Mouse (Mus musculus): ENCODE measurements around the gene Dph2. TPM values are rescaled to one million over a fixed set of nuclear protein-coding genes. Genes with fewer than 3 reads are reported as not detected.

Gene Dph2
- total RNA-seq, 2 experiments from 2014 or later: 2.4 to 3.2 TPM

DNA sequence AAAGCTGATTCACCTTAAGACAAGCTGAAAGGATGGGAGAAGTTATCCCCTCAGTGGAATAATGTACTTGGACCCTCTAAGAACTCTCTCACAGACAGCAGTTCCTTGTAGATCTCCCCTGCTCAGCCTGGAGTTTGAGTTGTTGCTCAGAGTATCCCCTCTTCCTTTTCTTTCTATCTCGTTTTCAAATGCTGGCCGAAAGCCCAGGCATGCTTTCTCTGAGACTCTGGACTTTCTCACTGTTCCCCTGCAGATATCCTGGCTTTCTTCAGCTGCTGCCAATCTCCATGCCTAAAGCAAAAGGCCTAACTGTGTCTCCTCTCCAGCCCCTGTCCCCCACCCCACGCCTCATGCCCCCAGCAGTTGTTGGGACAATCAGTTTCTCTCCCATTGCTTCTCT lies 26.4 kb upstream of the Dph2 start:
- H3K4me3 ChIP-seq: no peak overlapping the region
- DNase-seq: no peak
- H3K27ac ChIP-seq: no peak overlapping the region
- intact Hi-C loops (cut with DNase I): no loop called here
- no peak for TF ChIP-seq CTCF (IDR thresholded peaks at IDR 0.05)

DNA sequence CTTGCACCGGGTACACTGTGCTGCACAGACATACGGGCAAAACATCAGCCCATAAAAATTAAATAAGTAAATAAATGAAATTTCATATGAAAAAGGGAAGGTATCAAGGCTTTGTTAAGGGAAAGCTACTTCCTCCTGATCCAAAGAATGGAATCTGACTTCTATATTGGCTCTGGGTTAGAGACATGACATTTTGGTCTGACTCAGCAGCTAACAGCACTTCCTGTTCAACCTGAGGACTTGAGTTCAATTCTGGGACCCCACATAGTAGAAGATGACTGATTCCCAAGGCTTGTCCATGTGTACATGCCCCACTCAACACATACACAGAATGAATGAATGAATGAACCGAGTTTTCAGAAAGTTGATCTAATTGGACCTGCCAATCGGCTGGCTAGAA lies 26.0 kb upstream of the Dph2 start:
- H3K27ac ChIP-seq: no peak overlapping the region
- no peak overlapping the region for H3K4me3 ChIP-seq
- no peak for DNase-seq
- intact Hi-C loops (cut with DNase I): no loop called here
- TF ChIP-seq CTCF (IDR thresholded peaks at IDR 0.05): no peak

DNA sequence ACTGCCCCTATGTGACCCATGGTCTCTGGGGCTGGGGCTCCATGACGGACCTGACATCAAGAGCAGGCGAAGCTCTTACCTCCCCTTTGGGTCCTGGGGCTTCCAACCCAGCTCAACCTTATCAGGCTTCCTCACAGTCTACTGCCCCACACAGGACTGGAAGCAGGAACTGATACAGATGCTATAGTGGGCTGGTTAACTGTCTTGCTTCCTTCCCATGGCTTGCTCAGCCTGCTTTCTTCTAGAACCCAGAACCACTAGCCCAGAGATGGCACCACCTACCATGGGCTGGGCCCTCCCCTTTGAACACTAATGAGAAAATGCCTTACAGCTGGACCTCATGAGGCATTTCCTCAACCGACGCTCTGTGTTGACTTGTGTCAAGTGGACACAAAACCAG lies 25.6 kb upstream of the Dph2 start:
- TF ChIP-seq CTCF (IDR thresholded peaks at IDR 0.05): no peak

DNA sequence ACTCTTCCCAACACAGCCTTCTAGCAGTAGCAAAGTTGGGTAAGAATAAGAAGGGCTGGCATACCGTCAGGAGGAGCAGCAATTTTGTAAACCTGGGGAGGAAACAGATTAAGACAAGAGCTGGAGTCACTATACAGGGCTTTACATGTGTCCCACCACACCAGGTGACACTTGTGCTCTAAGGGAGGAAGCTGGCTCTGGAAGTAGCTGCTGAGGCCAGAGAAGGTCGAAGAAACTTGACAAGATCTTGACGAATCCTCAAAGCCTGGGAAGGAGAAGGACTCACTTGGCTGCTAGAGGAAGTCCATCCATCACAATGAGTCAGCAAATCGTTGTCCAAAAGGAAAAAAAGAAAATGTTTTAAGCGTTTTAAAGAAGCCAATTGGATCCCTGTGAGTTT lies 24.6 kb upstream of the Dph2 start:
- DNase-seq: no peak
- no peak for TF ChIP-seq CTCF (IDR thresholded peaks at IDR 0.05)
- Histone ChIP-seq H3K27ac (no peak overlapping the region), H3K4me3 (no peak overlapping the region)
- intact Hi-C loops (cut with DNase I): no loop called here

More for the DNA sequence above, 25.6 kb upstream of the Dph2 start:
- intact Hi-C loops (cut with DNase I): no loop called here
- no peak overlapping the region for H3K4me3 ChIP-seq
- H3K27ac ChIP-seq: no peak overlapping the region
- no peak for DNase-seq

DNA sequence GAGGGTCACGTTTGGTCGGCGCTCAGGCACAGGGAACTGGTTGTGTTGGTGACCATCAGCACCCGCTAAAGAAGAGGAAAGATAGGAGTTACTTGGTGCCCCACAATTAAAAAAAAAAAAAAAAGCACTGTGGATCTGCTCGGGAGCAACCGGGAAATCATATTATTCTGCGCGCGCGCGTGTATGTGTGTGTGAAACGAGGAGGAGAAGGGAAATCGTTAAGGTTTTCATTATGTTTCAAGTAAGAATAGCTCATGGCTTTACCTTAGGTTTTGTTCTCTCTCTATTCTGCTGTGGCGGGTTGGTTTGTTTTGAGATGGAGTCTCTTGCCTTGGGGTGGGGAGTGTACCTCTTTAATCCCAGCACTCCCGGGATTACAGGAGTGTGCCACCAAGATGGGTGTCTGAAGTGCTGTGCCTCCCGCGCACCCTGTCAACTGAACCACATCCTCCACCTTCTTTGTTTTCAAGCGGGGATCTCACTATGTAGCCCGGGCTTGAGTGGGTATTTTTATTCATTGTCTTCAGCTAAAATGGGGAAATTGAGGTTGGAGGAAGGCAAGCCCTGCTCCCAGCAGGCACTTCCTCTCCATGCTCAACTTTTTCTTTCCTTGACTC lies 23.8 kb upstream of the Dph2 start:
- intact Hi-C loops (cut with DNase I): loop anchor here (2.0 kb wide), 1 partner anchor 81 kb away; the partner anchor contains the start of gene Slc6a9
- no peak for DNase-seq
- Histone ChIP-seq H3K4me3 (peak overlapping the region; percentile 95), H3K27ac (peak overlapping the region; percentile 98)
- no peak for TF ChIP-seq CTCF (IDR thresholded peaks at IDR 0.05)

DNA sequence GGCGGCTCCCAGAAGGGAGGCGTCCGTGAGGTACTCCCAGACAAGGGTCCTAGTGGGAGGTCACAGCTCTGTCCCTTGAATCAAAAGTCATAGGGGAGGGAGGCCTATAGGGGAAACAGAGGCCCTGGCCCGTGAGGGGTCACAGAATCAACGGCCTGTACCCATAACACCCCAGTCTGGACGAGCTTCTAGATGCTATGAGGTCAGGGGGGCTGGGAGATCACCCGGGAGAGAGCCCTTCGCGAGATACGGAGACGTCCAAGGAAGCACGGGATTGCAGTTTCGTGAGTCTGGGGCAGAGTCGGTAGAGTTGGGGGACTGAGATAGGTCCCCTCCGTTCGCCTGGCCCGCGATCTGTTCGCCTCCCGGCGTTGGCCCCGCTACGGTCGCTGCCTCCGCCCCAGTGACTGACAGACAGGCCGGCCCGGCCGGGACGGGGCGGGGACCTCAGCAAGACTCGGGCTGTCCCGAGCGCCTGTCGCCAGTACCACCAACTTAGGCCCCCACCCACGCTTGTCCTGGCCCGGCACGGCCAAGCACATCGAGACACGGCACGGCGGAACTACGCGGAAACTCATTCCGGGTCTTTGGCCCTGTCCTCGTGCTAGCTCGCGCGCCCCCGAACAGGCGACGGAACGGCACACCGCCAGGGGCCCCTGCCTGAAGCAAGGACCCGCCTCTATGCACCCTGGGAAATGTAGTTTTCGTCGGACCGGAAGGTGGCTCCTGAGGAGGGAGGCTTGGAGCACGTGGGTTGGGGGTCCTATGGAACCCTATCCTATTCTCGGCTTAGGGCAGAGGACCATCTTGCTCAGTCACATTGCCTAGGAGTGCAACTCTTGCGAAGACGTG lies 23.0 kb upstream of the Dph2 start, which contains the start of gene Ipo13:
Ipo13 (minus strand) TSS at position 409 of the 852 bp plus-strand sequence.
- peak; percentile 22; the same call in 1 of the 2 replicates for TF ChIP-seq CTCF (IDR thresholded peaks at IDR 0.05)
- intact Hi-C loops (cut with DNase I): loop anchor here (2.0 kb wide), 1 partner anchor 80 kb away; the partner anchor contains the start of gene Slc6a9
- H3K27ac ChIP-seq: peak within 1 kb of the TSS; percentile 98
- peak; percentile 94 for DNase-seq
- H3K4me3 ChIP-seq: peak within 1 kb of the TSS; percentile 95

DNA sequence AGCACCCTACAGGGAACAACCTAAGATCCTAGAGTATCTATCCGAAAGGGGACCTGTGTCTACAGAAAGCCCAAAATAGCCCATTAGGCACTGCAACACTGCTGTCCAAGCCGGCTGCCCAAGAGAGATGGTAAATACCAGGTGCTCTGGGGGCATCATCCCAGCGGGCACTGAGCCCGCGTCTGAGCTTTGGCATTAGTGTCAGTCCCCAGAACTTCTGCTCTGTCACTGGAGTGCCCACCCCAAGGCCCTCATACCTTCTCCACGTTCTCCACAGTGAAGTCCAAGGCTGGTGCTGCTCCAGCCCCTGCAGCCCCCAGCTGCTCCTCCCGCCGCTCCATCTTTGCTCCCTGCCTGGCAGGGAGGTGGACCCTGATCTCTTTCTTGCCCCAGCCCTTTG lies 22.2 kb upstream of the Dph2 start:
- Histone ChIP-seq H3K4me3 (peak overlapping the region; percentile 95), H3K27ac (peak overlapping the region; percentile 98)
- intact Hi-C loops (cut with DNase I): loop anchor here (2.0 kb wide), 1 partner anchor 79 kb away; the partner anchor contains the start of gene Slc6a9
- DNase-seq: peak; percentile 90
- TF ChIP-seq CTCF (IDR thresholded peaks at IDR 0.05): no peak

DNA sequence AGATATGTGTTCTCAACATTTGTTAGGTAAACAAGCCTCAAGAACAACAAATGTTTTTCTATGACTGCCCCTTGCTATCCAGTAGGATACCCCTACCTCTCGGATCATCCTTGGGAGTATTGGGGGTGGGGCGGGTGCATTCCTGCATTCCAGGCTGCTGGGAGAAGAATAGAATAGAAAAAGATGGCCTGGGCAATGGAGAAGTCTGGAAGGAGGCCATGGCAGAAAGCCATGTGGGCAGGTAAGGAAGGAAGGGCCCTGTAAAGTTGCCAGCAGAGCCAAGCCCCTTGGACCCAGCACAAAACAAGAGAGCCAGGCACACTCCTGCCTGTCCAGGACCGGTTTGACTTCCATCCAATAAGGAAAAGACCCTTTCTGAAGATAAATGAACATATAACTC lies 21.6 kb upstream of the Dph2 start:
- DNase-seq: peak; percentile 50
- Histone ChIP-seq H3K27ac (peak overlapping the region; percentile 98), H3K4me3 (peak overlapping the region; percentile 95)
- no peak for TF ChIP-seq CTCF (IDR thresholded peaks at IDR 0.05)
- intact Hi-C loops (cut with DNase I): loop anchor here (1.0 kb wide), 1 partner anchor 237 kb away; no protein-coding TSS in a partner anchor

DNA sequence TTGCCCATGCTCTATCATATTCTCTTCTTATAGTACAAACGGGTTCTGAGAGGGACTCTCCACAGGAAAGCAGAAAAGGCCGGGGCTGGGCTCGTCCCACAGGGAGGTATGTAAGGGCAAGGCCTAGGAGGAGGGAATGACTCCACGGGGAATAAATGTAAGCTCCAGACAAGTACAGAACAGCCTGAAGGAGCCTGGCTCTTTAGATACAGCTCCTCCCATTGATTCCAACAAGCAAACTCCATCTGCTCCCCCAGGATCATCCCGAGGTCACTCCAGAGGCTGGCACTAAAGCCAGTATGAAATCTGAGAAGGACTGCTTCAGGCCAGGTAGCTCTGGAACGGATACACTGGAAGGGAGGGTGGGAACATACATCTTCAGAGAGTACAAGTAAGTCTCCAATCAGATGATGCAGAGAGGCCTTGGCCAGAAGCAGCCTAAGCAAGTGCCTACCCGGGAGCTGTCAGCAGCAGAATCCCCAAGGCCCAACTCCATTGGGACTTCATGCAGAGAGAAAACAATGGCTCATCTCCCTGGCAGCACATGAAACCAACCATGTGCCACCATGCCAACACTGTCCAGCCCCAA lies 20.9 kb upstream of the Dph2 start:
- DNase-seq: no peak
- no peak for TF ChIP-seq CTCF (IDR thresholded peaks at IDR 0.05)
- peak overlapping the region; percentile 95 for H3K4me3 ChIP-seq
- H3K27ac ChIP-seq: peak overlapping the region; percentile 98
- intact Hi-C loops (cut with DNase I): loop anchor here (1.0 kb wide), 1 partner anchor 238 kb away; no protein-coding TSS in a partner anchor

DNA sequence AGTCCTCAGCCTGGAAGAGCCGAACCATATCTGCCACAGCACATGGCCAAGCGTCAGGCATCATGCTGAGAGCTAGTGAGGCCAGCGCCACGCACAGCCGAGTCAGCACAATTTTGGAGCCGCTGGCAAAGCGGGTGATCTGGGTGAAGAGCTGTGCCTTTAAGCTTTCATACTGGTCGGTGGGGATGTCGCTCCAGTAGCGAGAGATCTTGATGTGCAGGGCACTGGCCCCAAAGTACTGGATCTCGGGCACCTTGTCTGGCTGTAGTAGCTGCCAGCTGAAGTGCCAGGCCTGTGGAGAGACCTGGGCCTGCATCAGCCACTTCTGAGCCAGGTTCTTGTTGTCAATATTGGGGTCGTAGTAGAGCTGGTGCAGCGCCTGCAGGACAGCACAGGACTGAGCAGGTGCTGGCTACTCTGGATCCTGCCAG lies 20.3 kb upstream of the Dph2 start:
- DNase-seq: peak; percentile 63
- TF ChIP-seq CTCF (IDR thresholded peaks at IDR 0.05): no peak
- Histone ChIP-seq H3K27ac (peak overlapping the region; percentile 98), H3K4me3 (peak overlapping the region; percentile 95)
- intact Hi-C loops (cut with DNase I): no loop called here

DNA sequence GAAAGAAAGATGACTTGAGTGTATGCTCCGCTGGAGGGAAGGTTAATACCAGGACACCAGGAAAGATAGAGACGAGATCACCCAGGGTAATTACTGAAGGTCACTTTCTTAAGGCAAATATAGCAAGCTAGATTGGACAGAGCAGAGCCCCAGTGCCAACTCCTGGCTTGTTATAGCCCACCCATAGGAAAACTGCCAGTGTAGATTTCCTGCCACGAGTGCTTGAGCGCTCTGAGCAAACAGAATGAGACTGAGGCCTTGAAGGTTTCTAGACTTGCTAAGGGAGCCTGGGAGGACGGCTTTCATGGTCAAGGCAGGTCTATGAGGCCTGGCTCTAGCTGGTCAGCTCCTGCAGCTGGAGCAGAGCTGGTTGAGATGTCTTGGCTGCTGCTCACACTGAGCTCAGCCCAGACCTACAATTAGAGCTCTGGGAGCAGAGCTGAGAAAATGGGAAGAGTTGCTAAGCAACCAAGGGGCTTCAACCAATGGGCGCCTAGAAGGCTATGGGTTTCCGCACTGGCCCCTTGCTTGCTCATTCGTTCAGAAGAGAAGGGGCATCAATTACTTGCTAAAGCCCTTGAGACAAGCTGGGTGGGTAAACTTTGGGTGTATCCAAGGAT lies 17.1 kb upstream of the Dph2 start:
- intact Hi-C loops (cut with DNase I): no loop called here
- H3K27ac ChIP-seq: peak overlapping the region; percentile 98
- peak; percentile 43 for DNase-seq
- peak overlapping the region; percentile 95 for H3K4me3 ChIP-seq
- TF ChIP-seq CTCF (IDR thresholded peaks at IDR 0.05): no peak

DNA sequence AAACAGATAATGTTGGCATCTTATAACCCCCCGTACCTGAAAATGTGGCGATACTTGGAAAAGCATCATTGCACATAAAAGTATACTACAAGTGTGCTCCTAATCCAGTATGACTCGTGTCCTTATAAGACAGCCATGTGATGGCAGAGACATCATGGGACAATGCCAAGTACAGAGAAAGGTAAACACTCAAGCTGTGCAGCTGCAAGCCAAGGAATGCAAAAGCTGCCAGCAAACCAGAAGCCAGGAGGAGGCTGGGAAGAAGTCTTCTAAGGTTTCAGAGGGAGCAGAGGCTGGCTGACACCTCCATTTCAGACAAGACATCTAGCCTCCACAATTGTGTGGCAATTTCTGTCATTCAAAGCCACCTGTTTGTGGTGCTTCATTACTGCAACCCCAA lies 14.4 kb upstream of the Dph2 start:
- Histone ChIP-seq H3K27ac (peak overlapping the region; percentile 82), H3K4me3 (peak overlapping the region; percentile 13; the same call in 1 of the 2 replicates)
- peak; percentile 85 for DNase-seq
- TF ChIP-seq CTCF (IDR thresholded peaks at IDR 0.05): no peak
- intact Hi-C loops (cut with DNase I): no loop called here
